Mouse (Mus musculus) sigmoid colon, adult 10 weeks (tissue): ENCODE results near the gene BC052040. TPM values are rescaled to one million over a fixed set of nuclear protein-coding genes. Genes with fewer than 3 reads are reported as not detected.

Experiments used
- polyA plus RNA-seq: library from polyadenylated mRNA; stranded (reverse); fragments of 350-450 nt; fragmentation: Illumina TruSeq; extraction: RNeasy Lipid Tissue Mini Kit (QIAGEN cat#74804); gene quantifications from one replicate; pipeline ENCODE4 v1.2.3, GENCODE M21; 2014; ENCODE audit warnings: low read depth, low replicate concordance

BC052040 gene
- 9.8 TPM for polyA plus RNA-seq

DNA sequence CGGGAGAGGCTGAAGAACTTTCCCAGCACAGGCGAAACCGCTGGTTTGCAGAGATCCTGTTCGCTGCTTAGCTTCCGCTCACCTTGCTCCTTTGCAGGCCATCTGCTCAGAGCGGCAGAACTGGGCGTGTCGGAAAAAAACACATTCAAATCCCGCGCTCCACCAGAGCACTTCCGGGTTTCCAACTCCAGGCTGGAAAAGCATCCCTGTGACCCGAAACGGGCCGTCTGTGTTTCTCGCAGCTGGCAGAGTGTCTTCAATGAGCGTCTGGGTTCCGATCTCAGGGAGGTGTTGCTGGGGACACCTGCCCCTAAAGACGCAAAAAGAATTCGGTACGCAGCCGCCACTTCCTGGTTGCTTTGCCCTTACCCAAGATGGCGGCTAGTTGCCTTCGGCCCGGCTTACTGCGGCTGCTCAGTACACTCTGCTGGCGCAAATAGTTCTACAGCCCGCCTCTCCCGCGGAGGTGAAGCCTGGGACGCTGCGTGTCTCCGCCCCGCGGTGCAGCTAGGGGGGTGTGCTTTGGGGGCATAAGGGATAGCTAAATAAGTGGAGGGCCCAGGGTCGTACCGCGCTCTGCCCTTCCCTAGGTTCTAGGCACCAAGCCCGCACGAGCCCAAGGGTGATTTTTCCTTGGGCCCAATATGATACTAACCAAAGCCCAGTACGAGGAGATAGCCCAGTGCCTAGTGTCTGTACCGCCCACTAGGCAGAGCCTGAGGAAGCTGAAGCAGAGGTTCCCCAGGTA is at the start of gene BC052040:
Gene BC052040, plus strand, starts transcription at position 476 of the 748 bp plus-strand sequence.

